Mouse (Mus musculus) E14TG2a.4 (cell line): ENCODE results near the gene Stard8.

ENCODE experiments used
- CTCF ChIP-seq: conservative IDR thresholded peaks from 2 replicates; pipeline ENCODE4 v1.5.1; 2014; ENCODE audit warnings: low read length
- POU5F1 ChIP-seq: IDR thresholded peaks from 2 replicates; pipeline ENCODE4 v1.6.1; 2014; ENCODE audit warnings: low read length, borderline replicate concordance

GRCm38 (mm10) chrX:98958287-98958686, 44.8 kb upstream of the Stard8 start:
- TF ChIP-seq CTCF = no peak
- TF ChIP-seq POU5F1 = no peak
